Mouse (Mus musculus) mouse embryonic stem cell (cell line): ENCODE measurements around the gene Wdr78.

ENCODE experiments used
- in situ Hi-C, 2 experiments: fragments of 300-500 bp; cut with MboI; formaldehyde crosslinking; loops; 1 replicate in 1 of 2; 3 replicates in 1 of 2; pipeline ENCODE4 v1.14.3; 2019 to 2020; ENCODE audit warnings: low sequenced_read_pairs in 2 of 2, low pct_unique_long_range_greater_than_20kb in 1 of 2, mixed read lengths in 1 of 2; ENCODE audit not compliant: unreplicated experiment in 1 of 2

Gene Wdr78

GRCm38 (mm10) chr4:102991685-102992084, 122.7 kb downstream of the Wdr78 start:
- in situ Hi-C loops: loop anchor here in 1 of 2 experiments (25.0 kb wide), 1 partner anchor 196 kb away; no protein-coding TSS in a partner anchor

GRCm38 (mm10) chr4:102990595-102991340, 123.6 kb downstream of the Wdr78 start:
- in situ Hi-C loops: loop anchor here in 1 of 2 experiments (25.0 kb wide), 1 partner anchor 197 kb away; no protein-coding TSS in a partner anchor

- in situ Hi-C loops: loop anchor here in 1 of 2 experiments (25.0 kb wide), 1 partner anchor 197 kb away; no protein-coding TSS in a partner anchor
These were observed 124.3 kb downstream of the Wdr78 start for GRCm38 (mm10) chr4:102990016-102990415.

GRCm38 (mm10) chr4:102989391-102989790, 125.0 kb downstream of the Wdr78 start:
- in situ Hi-C loops: loop anchor here in 1 of 2 experiments (25.0 kb wide), 1 partner anchor 198 kb away; no protein-coding TSS in a partner anchor

- in situ Hi-C loops: loop anchor here in 1 of 2 experiments (25.0 kb wide), 1 partner anchor 199 kb away; no protein-coding TSS in a partner anchor
These were observed 125.8 kb downstream of the Wdr78 start for GRCm38 (mm10) chr4:102988526-102988925.
